Mouse (Mus musculus) CH12.LX (cell line): ENCODE data around the gene Rpl13a. TPM values are rescaled to one million over a fixed set of nuclear protein-coding genes. Genes with fewer than 3 reads are reported as not detected.

Experiments
- DNase-seq: peaks from one replicate; pipeline ENCODE4 v3.0.0-alpha.2; 2013; ENCODE audit errors: extremely low read depth
- H3K27ac ChIP-seq: 2 replicates; pipeline ENCODE4 v1.5.1; 2012; ENCODE audit warnings: low read depth, mild to moderate bottlenecking, control low read depth, moderate library complexity; ENCODE audit not compliant: insufficient read depth
- H3K27me3 ChIP-seq: replicated peaks from 2 replicates; pipeline ENCODE3; 2012; ENCODE audit warnings: inconsistent platforms
- H3K36me3 ChIP-seq, 2 experiments: replicated peaks in 1 of 2; 2 replicates each; pipeline versions ENCODE3 to v1.6.1; 2012; ENCODE audit warnings: inconsistent platforms in 1 of 2, low read length in 1 of 2, mild to moderate bottlenecking in 1 of 2, mixed read lengths in 1 of 2, moderate library complexity in 1 of 2; ENCODE audit not compliant: control insufficient read depth in 1 of 2, insufficient read depth in 1 of 2
- H3K4me1 ChIP-seq, 2 experiments: 2 replicates each; pipeline ENCODE4 v1.6.1; 2012; ENCODE audit warnings: inconsistent platforms in 1 of 2, moderate library complexity in 1 of 2; ENCODE audit not compliant: insufficient read depth in 2 of 2, control insufficient read depth in 1 of 2
- H3K4me2 ChIP-seq: 2 replicates; pipeline ENCODE4 v1.6.1; 2012; ENCODE audit warnings: low read depth, mild to moderate bottlenecking, control low read depth; ENCODE audit not compliant: poor library complexity, insufficient read depth, severe bottlenecking
- H3K4me3 ChIP-seq, 3 experiments: fragments of 150-350 bp in 1 of 3; sonication (generic) in 1 of 3; replicated peaks in 1 of 3; 2 replicates each; pipeline versions ENCODE3 to v1.5.1; 2011 to 2012; ENCODE audit warnings: low read depth in 2 of 3, low read length in 2 of 3, mild to moderate bottlenecking in 2 of 3, moderate library complexity in 2 of 3, control low read depth in 1 of 3, improper control_type of control experiment in 1 of 3, inconsistent platforms in 1 of 3, mixed read lengths in 1 of 3; ENCODE audit not compliant: poor library complexity in 1 of 3
- H3K79me2 ChIP-seq: replicated peaks from 2 replicates; pipeline ENCODE4 v1.6.1; 2012; ENCODE audit warnings: mild to moderate bottlenecking, moderate library complexity; ENCODE audit not compliant: control insufficient read depth, poor library complexity, insufficient read depth, severe bottlenecking; ENCODE audit errors: extremely low read depth
- H3K9ac ChIP-seq: 2 replicates; pipeline ENCODE4 v1.6.1; 2012; ENCODE audit warnings: low read depth, mild to moderate bottlenecking, control low read depth, moderate library complexity; ENCODE audit not compliant: insufficient read depth
- H3K9me3 ChIP-seq: replicated peaks from 2 replicates; pipeline ENCODE3; 2012; ENCODE audit warnings: low read length, inconsistent platforms, mixed read lengths
- BHLHE40 ChIP-seq: IDR thresholded peaks from 2 replicates; pipeline ENCODE4 v1.6.1; 2011; ENCODE audit warnings: mild to moderate bottlenecking, low read depth, low read length, improper control_type of control experiment
- CHD1 ChIP-seq: IDR thresholded peaks from 2 replicates; pipeline ENCODE4 v1.6.1; 2012; ENCODE audit warnings: low read depth, low read length, improper control_type of control experiment, inconsistent platforms
- E2F4 ChIP-seq: IDR thresholded peaks from 2 replicates; pipeline ENCODE4 v1.6.1; 2011; ENCODE audit warnings: low read depth, low read length, improper control_type of control experiment; ENCODE audit not compliant: insufficient replicate concordance
- ELF1 ChIP-seq: IDR thresholded peaks from 2 replicates; pipeline ENCODE4 v1.6.1; 2014; ENCODE audit warnings: low read depth, mild to moderate bottlenecking, inconsistent platforms, low read length, improper control_type of control experiment
- HCFC1 ChIP-seq: IDR thresholded peaks from 2 replicates; pipeline ENCODE4 v1.6.1; 2012; ENCODE audit warnings: low read depth, mild to moderate bottlenecking, inconsistent platforms, low read length, improper control_type of control experiment
- JUN ChIP-seq: IDR thresholded peaks from 2 replicates; pipeline ENCODE4 v1.6.1; 2011; ENCODE audit warnings: low read depth, mild to moderate bottlenecking, low read length, improper control_type of control experiment, moderate library complexity; ENCODE audit not compliant: insufficient read depth
- JUND ChIP-seq: conservative IDR thresholded peaks from 2 replicates; pipeline ENCODE4 v1.6.1; 2011; ENCODE audit warnings: low read depth, low read length, improper control_type of control experiment
- KAT2A ChIP-seq: IDR thresholded peaks from 2 replicates; pipeline ENCODE4 v1.6.1; 2012; ENCODE audit warnings: low read length, improper control_type of control experiment, inconsistent platforms; ENCODE audit not compliant: insufficient replicate concordance
- MXI1 ChIP-seq: IDR thresholded peaks from 2 replicates; pipeline ENCODE4 v1.6.1; 2011; ENCODE audit warnings: mild to moderate bottlenecking, low read depth, low read length, improper control_type of control experiment
- NRF1 ChIP-seq: IDR thresholded peaks from 2 replicates; pipeline ENCODE4 v1.6.1; 2014; ENCODE audit warnings: low read depth, mild to moderate bottlenecking, inconsistent platforms, low read length, improper control_type of control experiment, moderate library complexity
- POLR2A ChIP-seq: IDR thresholded peaks from 2 replicates; pipeline ENCODE4 v1.6.1; 2011; ENCODE audit warnings: low read depth, mild to moderate bottlenecking, improper control_type of control experiment, low read length
- POLR2AphosphoS2 ChIP-seq: IDR thresholded peaks from 2 replicates; pipeline ENCODE4 v1.6.1; 2011; ENCODE audit warnings: low read depth, low read length, improper control_type of control experiment
- RAD21 ChIP-seq: IDR thresholded peaks from 2 replicates; pipeline ENCODE4 v1.6.1; 2011; ENCODE audit warnings: low read depth, mild to moderate bottlenecking, low read length, improper control_type of control experiment, moderate library complexity
- SIN3A ChIP-seq: IDR thresholded peaks from 2 replicates; pipeline ENCODE4 v1.6.1; 2012; ENCODE audit warnings: low read length, improper control_type of control experiment, inconsistent platforms
- TCF12 ChIP-seq: IDR thresholded peaks from 2 replicates; pipeline ENCODE4 v1.6.1; 2014; ENCODE audit warnings: low read depth, mild to moderate bottlenecking, inconsistent platforms, low read length, improper control_type of control experiment
- ZKSCAN1 ChIP-seq: IDR thresholded peaks from 2 replicates; pipeline ENCODE4 v1.6.1; 2012; ENCODE audit warnings: low read depth, inconsistent platforms, low read length, improper control_type of control experiment, borderline replicate concordance
- dilution Hi-C: fragments of 300-500 bp; cut with MboI; formaldehyde crosslinking; loops from 2 replicates; pipeline ENCODE4 v1.14.3; 2020; ENCODE audit warnings: low sequenced_read_pairs; ENCODE audit not compliant: extremely low pct_unique_long_range_greater_than_20kb, extremely low pct_ligation_motif_present
- in situ Hi-C: fragments of 300-500 bp; cut with MboI; formaldehyde crosslinking; loops from 3 replicates; pipeline ENCODE4 v1.14.3; 2019; ENCODE audit warnings: low sequenced_read_pairs, low pct_ligation_motif_present, low pct_unique_long_range_greater_than_20kb, mixed read lengths
- polyA plus RNA-seq: library from polyadenylated mRNA; unstranded; fragments of >175 nt; gene quantifications from 2 replicates; pipeline ENCODE4 v1.2.1, GENCODE M21; 2012; ENCODE audit warnings: low read depth; ENCODE audit not compliant: insufficient read length
- total RNA-seq, 2 experiments: library from RNA; depleted of rRNA; stranded (reverse); fragments of 300-350 nt in 1 of 2; fragments of >200 nt in 1 of 2; gene quantifications; 2 replicates each; pipeline ENCODE4 v1.2.3; 2012 to 2014

The Rpl13a gene
- total and polyA plus RNA-seq, 3 experiments = 2,822 to 5,043 (median 4,154) TPM

GRCm38 (mm10) chr7:45160866-45161265 lies 32.3 kb upstream of the Rpl13a start:
- no peaks in the 10 kb centered on the region for H3K79me2 ChIP-seq
- no peak for TF ChIP-seq KAT2A
- no peak for TF ChIP-seq CHD1
- no peak for TF ChIP-seq NRF1
- no peak for TF ChIP-seq RAD21
- no peak for TF ChIP-seq SIN3A
- no peak for TF ChIP-seq HCFC1
- TF ChIP-seq BHLHE40 = no peak
- no peak overlapping the region for H3K27ac ChIP-seq
- in situ Hi-C loops = loop anchor here (10.0 kb wide), 1 partner anchor 144 kb away; no protein-coding TSS in a partner anchor
- no peaks in the 10 kb centered on the region for H3K9me3 ChIP-seq
- dilution Hi-C loops = no loop called here
- H3K4me3 ChIP-seq = no peak overlapping the region
- peaks cover 0 to 11% of the 10 kb centered on the region in 2 experiments; a peak in 3 of 4 replicates for H3K4me1 ChIP-seq
- H3K27me3 ChIP-seq = peaks cover 33% of the 10 kb centered on the region
- no peak for DNase-seq
- H3K36me3 ChIP-seq = peaks cover 0 to 46% of the 10 kb centered on the region in 2 experiments
- H3K4me2 ChIP-seq = no peak overlapping the region
- no peak overlapping the region for H3K9ac ChIP-seq

GRCm38 (mm10) chr7:45160316-45160800 lies 31.8 kb upstream of the Rpl13a start:
- Histone ChIP-seq H3K79me2 (no peaks in the 10 kb centered on the region), H3K27ac (no peak overlapping the region), H3K4me2 (no peak overlapping the region), H3K9ac (no peak overlapping the region), H3K4me1 (peaks cover 0 to 14% of the 10 kb centered on the region in 2 experiments; a peak in 3 of 4 replicates), H3K9me3 (no peaks in the 10 kb centered on the region), H3K36me3 (peaks cover 0 to 48% of the 10 kb centered on the region in 2 experiments), H3K27me3 (peaks cover 27% of the 10 kb centered on the region), H3K4me3 (no peak overlapping the region)
- TF ChIP-seq TCF12 (no peak), MXI1 (no peak), E2F4 (no peak), ELF1 (no peak), NRF1 (no peak), JUN (no peak), POLR2AphosphoS2 (no peak), POLR2A (no peak), JUND (no peak), ZKSCAN1 (no peak), CHD1 (no peak), HCFC1 (no peak)
- no peak for DNase-seq
- dilution Hi-C loops = no loop called here
- in situ Hi-C loops = loop anchor here (10.0 kb wide), 1 partner anchor 144 kb away; no protein-coding TSS in a partner anchor
